Mouse (Mus musculus) kidney, adult 8-10 months (tissue): Measurements from ENCODE around the gene Zc3h4.

ENCODE experiments used
- DNase-seq, 2 experiments: peaks; one replicate each; pipeline ENCODE4 v3.0.0; 2022

Gene Zc3h4

GRCm38 (mm10) chr7:16401991-16402431, 1.3 kb downstream of the Zc3h4 start:
- DNase-seq: peak in 1 of 2 experiments; percentile 40

GRCm38 (mm10) chr7:16402449-16402848, 1.7 kb downstream of the Zc3h4 start:
- DNase-seq: no peak

- no peak for DNase-seq
Observed at GRCm38 (mm10) chr7:16402968-16403948, 2.5 kb downstream of the Zc3h4 start.

GRCm38 (mm10) chr7:16404315-16405072, 3.8 kb downstream of the Zc3h4 start:
- DNase-seq: no peak

GRCm38 (mm10) chr7:16405073-16405455, 4.4 kb downstream of the Zc3h4 start:
- DNase-seq: peak; percentile 52 to 76

- DNase-seq: peak; percentile 63 to 73
Observed at GRCm38 (mm10) chr7:16405516-16406351, 5.0 kb downstream of the Zc3h4 start.

GRCm38 (mm10) chr7:16406978-16407377, 6.3 kb downstream of the Zc3h4 start:
- no peak for DNase-seq

- no peak for DNase-seq
Observed at GRCm38 (mm10) chr7:16411100-16411499, 10.4 kb downstream of the Zc3h4 start.

- no peak for DNase-seq
Observed at GRCm38 (mm10) chr7:16412220-16412896, 11.6 kb downstream of the Zc3h4 start.

GRCm38 (mm10) chr7:16412930-16413329, 12.2 kb downstream of the Zc3h4 start:
- DNase-seq: no peak

- peak; percentile 64 to 71 for DNase-seq
Observed at GRCm38 (mm10) chr7:16415426-16415825, 14.7 kb downstream of the Zc3h4 start.

GRCm38 (mm10) chr7:16417141-16417771, 16.5 kb downstream of the Zc3h4 start:
- DNase-seq: peak; percentile 74 to 88

GRCm38 (mm10) chr7:16418713-16419112, 18.0 kb downstream of the Zc3h4 start:
- DNase-seq: no peak

GRCm38 (mm10) chr7:16420493-16421118, 19.9 kb downstream of the Zc3h4 start:
- peak in 1 of 2 experiments; percentile 35 for DNase-seq

- peak in 1 of 2 experiments; percentile 40 for DNase-seq
Observed at GRCm38 (mm10) chr7:16422222-16422856, 21.6 kb downstream of the Zc3h4 start.

GRCm38 (mm10) chr7:16423731-16424130, 23.0 kb downstream of the Zc3h4 start:
- no peak for DNase-seq

- no peak for DNase-seq
Observed at GRCm38 (mm10) chr7:16425721-16426120, 25.0 kb downstream of the Zc3h4 start.

GRCm38 (mm10) chr7:16426129-16426729, 25.5 kb downstream of the Zc3h4 start:
- DNase-seq: peak; percentile 73 to 88

- DNase-seq: no peak
Observed at GRCm38 (mm10) chr7:16433352-16433971, 32.8 kb downstream of the Zc3h4 start.

- no peak for DNase-seq
Observed at GRCm38 (mm10) chr7:16435088-16435487, 34.4 kb downstream of the Zc3h4 start.
